Mouse (Mus musculus) liver, embryonic 14.5 days (tissue): ENCODE measurements at regions not wholly inside any gene's neighbourhood (a gene's known extent, or its start where the extent isn't known, plus 50 kb on each side); places are given as distances from the start of the nearest gene placed in this dataset.

Experiments
- CTCF ChIP-seq: IDR thresholded peaks from 2 replicates; pipeline ENCODE4 v1.5.1; 2016; ENCODE audit warnings: antibody characterized with exemption, low read depth, control low read depth
- EP300 ChIP-seq: IDR thresholded peaks from 2 replicates; pipeline ENCODE4 v1.6.1; 2016; ENCODE audit warnings: antibody characterized with exemption, low read depth

- TF ChIP-seq CTCF (no peak), EP300 (no peak)
Measured at GRCm38 (mm10) chr4:105301547-105301946, 144.4 kb downstream of the Plpp3 start.
